Mouse (Mus musculus): ENCODE data around the gene Hoxd9. TPM values are rescaled to one million over a fixed set of nuclear protein-coding genes. Genes with fewer than 3 reads are reported as not detected.

Gene Hoxd9
- total and polyA plus RNA-seq, 3 experiments, result 0.10 to 0.29 (median 0.16) TPM

DNA sequence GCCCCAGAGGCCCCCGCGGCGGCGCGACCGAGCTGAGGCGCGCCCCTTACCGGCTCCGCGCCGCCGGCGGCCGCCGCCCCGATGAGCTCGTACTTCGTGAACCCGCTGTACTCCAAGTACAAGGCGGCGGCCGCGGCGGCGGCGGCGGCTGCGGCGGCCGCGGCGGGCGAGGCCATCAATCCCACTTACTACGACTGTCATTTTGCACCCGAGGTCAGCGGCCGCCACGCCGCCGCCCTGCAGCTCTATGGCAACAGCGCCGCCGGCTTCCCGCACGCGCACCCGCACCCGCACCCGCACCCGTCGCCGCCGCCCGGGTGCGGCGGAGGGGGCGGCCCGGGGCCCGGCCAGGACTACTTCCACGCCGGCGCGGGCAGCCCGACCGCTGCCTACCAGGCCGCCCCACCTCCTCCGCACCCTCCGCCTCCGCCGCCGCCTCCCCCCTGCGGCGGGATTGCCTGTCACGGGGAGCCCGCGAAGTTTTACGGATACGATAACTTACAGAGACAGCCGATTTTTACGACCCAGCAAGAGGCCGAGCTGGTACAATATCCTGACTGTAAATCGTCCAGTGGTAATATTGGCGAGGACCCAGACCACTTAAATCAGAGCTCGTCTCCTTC is 8.1 kb downstream of the Hoxd9 start:
- no peaks in the 10 kb centered on the region for H3K79me2 ChIP-seq (replicated peaks; ENCODE audit: control insufficient read depth, insufficient read depth, low read length)
- no peak for TF ChIP-seq CTCF (IDR thresholded peaks at IDR 0.05)
- no peak for TF ChIP-seq EP300 (IDR thresholded peaks at IDR 0.05; ENCODE audit: insufficient read depth, low read depth, low read length)
- TF ChIP-seq POLR2A (IDR thresholded peaks at IDR 0.05; ENCODE audit: insufficient read depth, low read depth, low read length), result no peak
- no peaks in the 10 kb centered on the region for H3K4me1 ChIP-seq (ENCODE audit: control insufficient read depth, insufficient read depth, low read length)
- DNase-seq, result peak; percentile 38 to 55
- 3% methylated on average over 81 of the region's 85 CpGs for WGBS
- H3K9ac ChIP-seq (ENCODE audit: low read depth, low read length), result peak overlapping the region; percentile 44
- no peak overlapping the region for H3K27ac ChIP-seq
- intact Hi-C loops (cut with DNase I), result no loop called here
- H3K36me3 ChIP-seq (ENCODE audit: control insufficient read depth, insufficient read depth, low read length), result no peaks in the 10 kb centered on the region
- peaks cover 24% of the 10 kb centered on the region for H3K27me3 ChIP-seq (ENCODE audit: control insufficient read depth, insufficient read depth, low read length)
- H3K4me3 ChIP-seq, result 0 out of 2 replicates have a peak overlapping the region, but pooled peaks have one; percentile 0

DNA sequence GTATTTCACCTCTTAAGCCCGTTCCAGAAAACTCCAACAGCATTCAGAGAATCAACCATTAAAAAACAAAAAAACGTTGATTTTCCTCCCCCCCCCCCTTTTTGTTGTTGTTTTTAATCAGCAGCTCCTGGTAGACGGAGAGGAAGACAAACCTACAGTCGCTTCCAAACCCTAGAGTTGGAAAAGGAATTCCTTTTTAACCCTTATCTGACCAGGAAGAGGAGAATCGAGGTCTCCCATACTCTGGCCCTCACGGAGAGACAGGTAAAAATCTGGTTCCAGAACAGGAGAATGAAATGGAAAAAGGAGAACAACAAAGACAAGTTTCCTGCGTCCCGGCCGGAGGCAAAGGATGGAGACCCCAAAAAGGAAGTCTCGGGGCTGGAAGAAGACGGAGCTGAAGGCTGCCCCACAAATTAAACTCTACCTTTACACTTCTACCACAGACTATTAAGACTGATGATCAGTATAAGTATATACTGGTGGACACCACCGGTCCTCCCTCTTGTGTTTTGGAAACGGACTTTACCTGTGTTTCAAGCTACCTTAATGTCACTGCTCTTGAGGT is 8.9 kb downstream of the Hoxd9 start:
- Histone ChIP-seq H3K79me2 (replicated peaks; ENCODE audit: control insufficient read depth, insufficient read depth, low read length) (no peaks in the 10 kb centered on the region), H3K4me3 (no peak overlapping the region), H3K4me1 (ENCODE audit: control insufficient read depth, insufficient read depth, low read length) (no peaks in the 10 kb centered on the region), H3K9ac (ENCODE audit: low read depth, low read length) (no peak overlapping the region), H3K36me3 (ENCODE audit: control insufficient read depth, insufficient read depth, low read length) (no peaks in the 10 kb centered on the region), H3K27me3 (ENCODE audit: control insufficient read depth, insufficient read depth, low read length) (peaks cover 29% of the 10 kb centered on the region), H3K27ac (no peak overlapping the region)
- DNase-seq, result peak in 1 of 2 experiments; percentile 15
- TF ChIP-seq CTCF (IDR thresholded peaks at IDR 0.05) (no peak), POLR2A (IDR thresholded peaks at IDR 0.05; ENCODE audit: insufficient read depth, low read depth, low read length) (no peak), EP300 (IDR thresholded peaks at IDR 0.05; ENCODE audit: insufficient read depth, low read depth, low read length) (no peak)
- 12% methylated on average over 13 of the region's 13 CpGs for WGBS
- intact Hi-C loops (cut with DNase I), result no loop called here

GRCm38 (mm10) chr2:74707599-74707998 is 10.1 kb downstream of the Hoxd9 start:
- Histone ChIP-seq H3K9ac (ENCODE audit: low read depth, low read length) (no peak overlapping the region), H3K27ac (no peak overlapping the region), H3K79me2 (replicated peaks; ENCODE audit: control insufficient read depth, insufficient read depth, low read length) (no peaks in the 10 kb centered on the region), H3K27me3 (ENCODE audit: control insufficient read depth, insufficient read depth, low read length) (peaks cover 35% of the 10 kb centered on the region), H3K4me1 (ENCODE audit: control insufficient read depth, insufficient read depth, low read length) (no peaks in the 10 kb centered on the region), H3K4me3 (no peak overlapping the region), H3K36me3 (ENCODE audit: control insufficient read depth, insufficient read depth, low read length) (no peaks in the 10 kb centered on the region)
- intact Hi-C loops (cut with DNase I), result no loop called here
- no peak for TF ChIP-seq EP300 (IDR thresholded peaks at IDR 0.05; ENCODE audit: insufficient read depth, low read depth, low read length)
- DNase-seq, result no peak
- 28% methylated on average over 7 of the region's 7 CpGs for WGBS

DNA sequence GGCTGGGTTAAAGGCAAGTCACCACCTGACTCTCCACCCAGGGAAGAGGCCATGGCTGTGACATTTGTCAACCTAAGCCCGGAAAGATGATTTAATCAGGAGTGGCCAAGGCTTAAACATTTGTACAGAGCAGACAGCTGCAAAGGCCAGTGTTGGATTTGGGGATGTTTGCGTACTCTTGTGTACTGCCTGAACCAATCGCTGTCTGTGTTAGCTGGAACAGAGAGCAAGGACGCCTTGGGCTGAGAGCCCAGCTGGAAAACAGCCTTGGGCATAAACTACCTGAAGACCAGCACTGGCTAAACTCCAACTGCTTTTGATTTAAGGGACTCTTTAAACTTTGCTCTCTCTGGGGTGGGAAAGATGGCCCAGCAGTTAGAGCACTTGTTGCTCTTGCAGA is 11.1 kb downstream of the Hoxd9 start:
- intact Hi-C loops (cut with DNase I), result no loop called here
- WGBS, result 21% methylated on average over 4 of the region's 4 CpGs
- H3K9ac ChIP-seq (ENCODE audit: low read depth, low read length), result no peak overlapping the region
- DNase-seq, result peak in 1 of 2 experiments; percentile 15
- TF ChIP-seq CTCF (IDR thresholded peaks at IDR 0.05), result no peak
- TF ChIP-seq EP300 (IDR thresholded peaks at IDR 0.05; ENCODE audit: insufficient read depth, low read depth, low read length), result no peak
- TF ChIP-seq POLR2A (IDR thresholded peaks at IDR 0.05; ENCODE audit: insufficient read depth, low read depth, low read length), result no peak
- no peaks in the 10 kb centered on the region for H3K79me2 ChIP-seq (replicated peaks; ENCODE audit: control insufficient read depth, insufficient read depth, low read length)
- no peak overlapping the region for H3K4me3 ChIP-seq
- H3K27ac ChIP-seq, result no peak overlapping the region
- H3K36me3 ChIP-seq (ENCODE audit: control insufficient read depth, insufficient read depth, low read length), result no peaks in the 10 kb centered on the region
- H3K4me1 ChIP-seq (ENCODE audit: control insufficient read depth, insufficient read depth, low read length), result no peaks in the 10 kb centered on the region
- H3K27me3 ChIP-seq (ENCODE audit: control insufficient read depth, insufficient read depth, low read length), result peaks cover 38% of the 10 kb centered on the region

GRCm38 (mm10) chr2:74709465-74710419 is 12.2 kb downstream of the Hoxd9 start:
- Histone ChIP-seq H3K79me2 (replicated peaks; ENCODE audit: control insufficient read depth, insufficient read depth, low read length) (no peaks in the 10 kb centered on the region), H3K27me3 (ENCODE audit: control insufficient read depth, insufficient read depth, low read length) (peaks cover 33% of the 10 kb centered on the region), H3K36me3 (ENCODE audit: control insufficient read depth, insufficient read depth, low read length) (no peaks in the 10 kb centered on the region), H3K9ac (ENCODE audit: low read depth, low read length) (no peak overlapping the region), H3K4me3 (no peak overlapping the region), H3K4me1 (ENCODE audit: control insufficient read depth, insufficient read depth, low read length) (no peaks in the 10 kb centered on the region), H3K27ac (no peak overlapping the region)
- TF ChIP-seq CTCF (IDR thresholded peaks at IDR 0.05) (no peak), POLR2A (IDR thresholded peaks at IDR 0.05; ENCODE audit: insufficient read depth, low read depth, low read length) (no peak), EP300 (IDR thresholded peaks at IDR 0.05; ENCODE audit: insufficient read depth, low read depth, low read length) (no peak)
- no peak for DNase-seq
- intact Hi-C loops (cut with DNase I), result no loop called here
- WGBS, result 15% methylated on average over 5 of the region's 5 CpGs
